Mouse (Mus musculus) myocyte (in vitro differentiated cells): ENCODE results near the gene Enpp7. TPM values are rescaled to one million over a fixed set of nuclear protein-coding genes. Genes with fewer than 3 reads are reported as not detected.

ENCODE experiments used
- H3K27me3 ChIP-seq: one replicate; pipeline ENCODE4 v1.6.1; 2011; ENCODE audit not compliant: control insufficient read depth, insufficient read depth, insufficient read length
- H3K36me3 ChIP-seq: one replicate; pipeline ENCODE4 v1.6.1; 2011; ENCODE audit not compliant: control insufficient read depth, insufficient read depth
- H3K4me2 ChIP-seq: one replicate; pipeline ENCODE4 v1.6.1; 2011; ENCODE audit warnings: low read depth, control low read depth
- H3K4me3 ChIP-seq: one replicate; pipeline ENCODE4 v1.5.1; 2011; ENCODE audit warnings: mild to moderate bottlenecking, control low read depth, moderate library complexity
- H3K79me2 ChIP-seq: one replicate; pipeline ENCODE4 v1.6.1; 2011; ENCODE audit not compliant: control insufficient read depth, insufficient read depth
- H3ac ChIP-seq: one replicate; pipeline ENCODE4 v1.6.1; 2011; ENCODE audit not compliant: control insufficient read depth, insufficient read length
- CEBPB ChIP-seq: IDR thresholded peaks from 2 replicates; pipeline ENCODE4 v1.6.1; 2011; ENCODE audit warnings: mild to moderate bottlenecking, moderate library complexity; ENCODE audit not compliant: poor library complexity, insufficient read depth, severe bottlenecking
- E2F4 ChIP-seq: IDR thresholded peaks from one replicate; pipeline ENCODE4 v1.6.1; 2011; ENCODE audit warnings: mild to moderate bottlenecking, control low read depth, moderate library complexity; ENCODE audit not compliant: insufficient read depth
- MAX ChIP-seq: IDR thresholded peaks from one replicate; pipeline ENCODE4 v1.6.1; 2011; ENCODE audit warnings: low read depth, mild to moderate bottlenecking, control low read depth
- MYOD1 ChIP-seq, 3 experiments: IDR thresholded peaks; one replicate each; pipeline ENCODE4 v1.6.1; 2011; ENCODE audit warnings: control low read depth in 2 of 3, low read depth in 2 of 3, mild to moderate bottlenecking in 2 of 3, moderate library complexity in 1 of 3; ENCODE audit not compliant: insufficient read length in 2 of 3, control insufficient read depth in 1 of 3
- MYOG ChIP-seq, 3 experiments: IDR thresholded peaks; one replicate each; pipeline ENCODE4 v1.6.1; 2011; ENCODE audit warnings: control low read depth in 2 of 3, low read depth in 2 of 3, mild to moderate bottlenecking in 2 of 3; ENCODE audit not compliant: insufficient read length in 2 of 3, control insufficient read depth in 1 of 3, insufficient read depth in 1 of 3
- POLR2A ChIP-seq: IDR thresholded peaks from one replicate; pipeline ENCODE4 v1.6.1; 2011; ENCODE audit warnings: low read depth, mild to moderate bottlenecking, control low read depth, moderate library complexity; ENCODE audit not compliant: insufficient read length
- POLR2AphosphoS2 ChIP-seq: IDR thresholded peaks from one replicate; pipeline ENCODE4 v1.6.1; 2011; ENCODE audit warnings: low read depth, control low read depth; ENCODE audit not compliant: insufficient read length
- REST ChIP-seq: IDR thresholded peaks from one replicate; pipeline ENCODE4 v1.6.1; 2011; ENCODE audit warnings: mild to moderate bottlenecking, control low read depth, moderate library complexity; ENCODE audit not compliant: insufficient read depth, insufficient read length
- SRF ChIP-seq: IDR thresholded peaks from one replicate; pipeline ENCODE4 v1.6.1; 2011; ENCODE audit warnings: low read depth; ENCODE audit not compliant: control insufficient read depth, insufficient read length
- TCF12 ChIP-seq: IDR thresholded peaks from one replicate; pipeline ENCODE4 v1.6.1; 2011; ENCODE audit warnings: mild to moderate bottlenecking, control low read depth; ENCODE audit not compliant: poor library complexity, insufficient read depth, severe bottlenecking
- TCF3 ChIP-seq: IDR thresholded peaks from one replicate; pipeline ENCODE4 v1.6.1; 2011; ENCODE audit warnings: low read depth, control low read depth; ENCODE audit not compliant: insufficient read length
- USF1 ChIP-seq: IDR thresholded peaks from one replicate; pipeline ENCODE4 v1.6.1; 2011; ENCODE audit warnings: low read depth, mild to moderate bottlenecking, control low read depth, moderate library complexity
- polyA plus RNA-seq: library from polyadenylated mRNA; unstranded; fragments of >200 nt; fragmentation: generic; extraction: Trizol; gene quantifications from one replicate; pipeline ENCODE4 v1.2.1, GENCODE M21; 2012; ENCODE audit warnings: missing spikeins

Gene Enpp7
- polyA plus RNA-seq, 1 experiment: not detected

- TF ChIP-seq MYOG (IDR thresholded peaks at IDR 0.05; ENCODE audit: control insufficient read depth in 1 of 3, insufficient read depth in 1 of 3, insufficient read length in 2 of 3, low read depth in 2 of 3): no peak
- no peak for TF ChIP-seq TCF3
- no peak for TF ChIP-seq MYOD1 (IDR thresholded peaks at IDR 0.05; ENCODE audit: control insufficient read depth in 1 of 3, insufficient read length in 2 of 3, low read depth in 2 of 3)
- TF ChIP-seq USF1: no peak
- TF ChIP-seq POLR2A: no peak
- H3K4me3 ChIP-seq: no peak overlapping the region
- no peaks in the 10 kb centered on the region for H3K79me2 ChIP-seq
- no peaks in the 10 kb centered on the region for H3K36me3 ChIP-seq
- H3ac ChIP-seq: no peak overlapping the region
- H3K27me3 ChIP-seq: no peaks in the 10 kb centered on the region
- no peak overlapping the region for H3K4me2 ChIP-seq
Measured at GRCm38 (mm10) chr11:119000877-119001276, 12.9 kb downstream of the Enpp7 start.

GRCm38 (mm10) chr11:119001493-119002128, 13.6 kb downstream of the Enpp7 start:
- H3K79me2 ChIP-seq: no peaks in the 10 kb centered on the region
- TF ChIP-seq TCF3 (no peak), USF1 (no peak), MYOG (IDR thresholded peaks at IDR 0.05; ENCODE audit: control insufficient read depth in 1 of 3, insufficient read depth in 1 of 3, insufficient read length in 2 of 3, low read depth in 2 of 3) (peak; percentile 8 to 74 (median 27)), TCF12 (no peak), POLR2A (no peak), SRF (no peak), POLR2AphosphoS2 (no peak), MAX (no peak), CEBPB (peak; percentile 79), REST (no peak), E2F4 (no peak), MYOD1 (IDR thresholded peaks at IDR 0.05; ENCODE audit: control insufficient read depth in 1 of 3, insufficient read length in 2 of 3, low read depth in 2 of 3) (peak in 1 of 3 experiments; percentile 72)
- no peak overlapping the region for H3K4me2 ChIP-seq
- no peaks in the 10 kb centered on the region for H3K27me3 ChIP-seq
- H3K4me3 ChIP-seq: no peak overlapping the region
- no peaks in the 10 kb centered on the region for H3K36me3 ChIP-seq
- no peak overlapping the region for H3ac ChIP-seq

GRCm38 (mm10) chr11:119005547-119006275, 17.7 kb downstream of the Enpp7 start:
- no peak overlapping the region for H3K4me2 ChIP-seq
- no peak overlapping the region for H3ac ChIP-seq
- H3K27me3 ChIP-seq: no peaks in the 10 kb centered on the region
- H3K36me3 ChIP-seq: no peaks in the 10 kb centered on the region
- TF ChIP-seq USF1 (no peak), MYOG (IDR thresholded peaks at IDR 0.05; ENCODE audit: control insufficient read depth in 1 of 3, insufficient read depth in 1 of 3, insufficient read length in 2 of 3, low read depth in 2 of 3) (no peak), MYOD1 (IDR thresholded peaks at IDR 0.05; ENCODE audit: control insufficient read depth in 1 of 3, insufficient read length in 2 of 3, low read depth in 2 of 3) (no peak), REST (no peak)
- no peaks in the 10 kb centered on the region for H3K79me2 ChIP-seq
- H3K4me3 ChIP-seq: no peak overlapping the region

GRCm38 (mm10) chr11:119006462-119006861, 18.5 kb downstream of the Enpp7 start:
- Histone ChIP-seq H3ac (no peak overlapping the region), H3K4me3 (no peak overlapping the region)

More at GRCm38 (mm10) chr11:119006462-119006861, 18.5 kb downstream of the Enpp7 start:
- Histone ChIP-seq H3K4me2 (no peak overlapping the region), H3K27me3 (no peaks in the 10 kb centered on the region), H3K36me3 (no peaks in the 10 kb centered on the region), H3K79me2 (no peaks in the 10 kb centered on the region)
- TF ChIP-seq POLR2AphosphoS2 (no peak), TCF3 (no peak), POLR2A (no peak), MYOG (IDR thresholded peaks at IDR 0.05; ENCODE audit: control insufficient read depth in 1 of 3, insufficient read depth in 1 of 3, insufficient read length in 2 of 3, low read depth in 2 of 3) (no peak), MYOD1 (IDR thresholded peaks at IDR 0.05; ENCODE audit: control insufficient read depth in 1 of 3, insufficient read length in 2 of 3, low read depth in 2 of 3) (no peak), SRF (no peak), E2F4 (no peak), MAX (no peak), CEBPB (no peak), REST (no peak), USF1 (no peak), TCF12 (no peak)
